Mouse (Mus musculus): ENCODE results near the gene 2900026A02Rik.

The 2900026A02Rik gene

DNA sequence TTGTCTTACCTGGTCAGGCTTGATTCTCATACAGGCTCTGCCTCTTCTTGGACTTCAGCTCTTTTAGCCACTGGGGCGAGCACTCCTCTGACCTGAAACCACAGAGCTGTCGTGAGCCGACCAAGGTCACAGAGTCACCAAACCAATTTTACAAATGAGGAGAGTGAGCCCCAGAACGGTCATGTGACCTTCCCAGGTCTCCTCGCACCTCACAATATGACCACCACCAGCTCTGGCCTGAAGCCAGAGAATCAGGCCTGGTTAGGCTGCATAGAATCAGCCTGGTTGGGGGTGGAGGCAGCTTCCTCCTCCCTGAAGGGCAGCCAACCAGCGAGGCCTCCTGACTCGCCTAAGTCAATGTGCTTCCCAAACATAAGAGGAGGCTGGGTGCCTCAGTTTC is 128.6 kb downstream of the 2900026A02Rik start:
- no peak for DNase-seq (ENCODE audit: low spot score)

- DNase-seq (ENCODE audit: low spot score), result no peak
Measured at GRCm38 (mm10) chr5:113091162-113091561, 129.9 kb downstream of the 2900026A02Rik start.

- no peak for DNase-seq (ENCODE audit: low spot score)
Measured at GRCm38 (mm10) chr5:113090750-113091149, 130.3 kb downstream of the 2900026A02Rik start.

- no peak for DNase-seq (ENCODE audit: low spot score)
Measured at GRCm38 (mm10) chr5:113090077-113090690, 130.9 kb downstream of the 2900026A02Rik start.

- DNase-seq (ENCODE audit: low spot score), result no peak
Measured at GRCm38 (mm10) chr5:113087465-113087864, 133.6 kb downstream of the 2900026A02Rik start.

GRCm38 (mm10) chr5:113086990-113087389 is 134.0 kb downstream of the 2900026A02Rik start:
- DNase-seq (ENCODE audit: low spot score), result no peak

- DNase-seq (ENCODE audit: low spot score), result no peak
Measured at GRCm38 (mm10) chr5:113086439-113086838, 134.6 kb downstream of the 2900026A02Rik start.

- no peak for DNase-seq (ENCODE audit: low spot score)
Measured at GRCm38 (mm10) chr5:113085931-113086330, 135.1 kb downstream of the 2900026A02Rik start.

DNA sequence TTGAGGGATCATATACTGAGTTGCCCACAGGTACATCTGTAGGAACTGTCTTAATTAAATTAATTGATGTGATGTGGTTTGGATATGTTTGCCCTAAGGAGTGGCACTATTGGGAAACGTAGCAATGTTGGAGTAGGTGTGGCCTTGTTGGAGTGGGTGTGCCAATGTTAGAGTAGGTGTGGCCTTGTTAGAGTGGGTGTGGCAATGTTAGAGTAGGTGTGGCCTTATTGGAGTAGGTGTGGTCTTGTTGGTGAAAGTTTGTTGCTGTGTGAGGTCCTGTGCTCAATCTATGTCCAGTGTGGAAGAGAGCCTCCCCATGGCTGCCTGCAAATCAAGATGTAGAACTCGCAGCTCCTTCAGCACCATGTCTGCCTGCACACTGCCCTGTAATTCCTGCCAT is 136.7 kb downstream of the 2900026A02Rik start:
- DNase-seq (ENCODE audit: low spot score), result no peak

DNA sequence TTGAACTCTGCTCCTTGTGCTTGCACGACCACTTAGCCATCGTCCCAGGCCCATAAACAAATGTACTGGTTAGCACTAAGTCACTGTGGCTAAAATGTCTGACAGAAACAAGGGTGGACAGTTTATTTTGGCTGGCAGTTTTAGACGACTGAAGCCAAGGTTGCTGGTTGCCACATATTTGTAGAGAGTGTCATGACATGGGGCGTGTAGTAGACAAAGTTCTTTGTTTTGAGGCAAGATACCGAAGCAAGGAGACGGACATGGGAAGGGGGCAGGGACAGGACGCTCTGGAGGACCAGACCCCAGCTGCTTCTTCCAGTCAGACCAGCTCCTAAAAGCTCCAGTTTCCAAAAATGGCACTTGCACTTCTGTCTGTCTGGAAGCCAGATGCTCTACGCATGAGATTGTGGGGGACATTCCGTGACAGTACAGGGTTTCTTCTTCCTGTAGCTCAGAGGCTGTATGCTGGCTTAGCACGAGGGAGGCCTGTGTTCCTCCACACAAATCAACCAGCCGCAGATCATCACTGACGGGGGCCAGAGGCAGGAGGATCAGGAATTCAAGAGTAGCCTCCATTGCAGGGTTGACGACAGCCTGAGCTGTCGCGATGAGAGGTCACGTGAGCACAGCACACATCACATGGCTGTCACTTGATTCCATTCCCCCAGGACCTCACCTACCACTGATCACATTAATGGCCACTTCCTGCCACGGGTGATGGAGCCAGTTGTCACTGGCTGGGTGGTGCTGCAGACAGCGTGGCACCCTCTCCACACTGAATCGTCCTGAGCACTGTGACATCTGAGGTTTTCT is 138.5 kb downstream of the 2900026A02Rik start:
- DNase-seq (ENCODE audit: low spot score), result no peak

DNA sequence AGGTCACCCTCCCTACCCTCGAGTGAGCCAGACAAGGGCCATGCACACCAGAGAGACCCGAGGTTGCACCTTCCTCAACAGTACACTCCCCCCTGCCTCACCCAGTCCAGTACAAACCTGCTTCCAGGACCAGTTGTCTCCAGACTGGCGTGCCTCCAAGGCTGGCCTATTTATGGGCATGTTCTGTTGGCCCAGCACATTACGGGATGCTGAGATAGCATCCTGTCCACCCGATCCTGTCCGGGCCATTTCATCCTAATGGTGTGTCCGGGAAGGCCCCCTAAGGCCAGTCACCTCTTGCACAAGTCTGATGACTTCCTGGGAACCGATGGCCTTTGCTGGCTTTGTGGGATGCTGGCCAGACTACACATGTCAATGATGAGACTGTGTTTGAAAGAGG is 139.6 kb downstream of the 2900026A02Rik start, which contains the start of gene Crybb3:
Gene Crybb3, minus strand, starts transcription at position 146 of the 400 bp plus-strand sequence.
- no peak for DNase-seq (ENCODE audit: low spot score)

GRCm38 (mm10) chr5:113081020-113081419 is 140.0 kb downstream of the 2900026A02Rik start:
- DNase-seq (ENCODE audit: low spot score), result no peak

DNA sequence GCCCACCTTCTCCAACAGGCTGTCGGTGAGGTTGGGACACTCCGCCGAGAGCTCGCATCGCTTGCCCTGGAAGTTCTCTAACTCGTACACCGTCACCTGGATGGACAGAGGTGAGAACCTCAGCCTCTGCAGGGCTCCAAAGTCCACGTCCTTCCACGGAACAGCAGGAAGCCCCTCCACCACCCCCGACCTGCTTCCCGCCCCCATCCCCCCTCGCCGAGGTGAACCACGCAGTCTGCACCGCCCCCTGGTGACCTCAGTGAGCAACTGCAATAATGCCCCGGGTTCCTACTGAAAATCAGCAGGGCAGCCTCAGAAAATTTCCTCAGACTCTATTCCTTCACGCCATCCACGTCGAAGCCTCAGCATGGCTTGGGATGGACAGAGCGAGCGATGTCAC is 141.3 kb downstream of the 2900026A02Rik start:
- no peak for DNase-seq (ENCODE audit: low spot score)

DNA sequence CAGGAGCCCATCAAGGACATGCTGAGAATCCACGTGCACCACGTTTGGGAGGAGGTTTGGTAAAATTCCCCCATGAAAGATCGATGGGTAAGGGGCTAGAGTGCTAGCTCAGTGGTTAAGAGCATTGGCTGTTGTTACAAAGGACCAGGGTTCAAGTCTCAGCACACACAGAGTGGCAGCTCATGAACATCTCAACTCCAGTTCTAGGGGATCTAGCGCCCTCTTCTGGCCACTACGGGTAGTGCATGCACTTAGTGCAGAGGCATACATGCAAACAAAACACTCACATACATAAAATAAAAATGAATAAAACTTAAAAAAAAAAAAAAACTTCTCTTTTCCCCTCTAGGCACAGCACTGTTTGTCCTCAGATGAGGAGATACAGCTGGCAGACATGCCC is 142.3 kb downstream of the 2900026A02Rik start:
- DNase-seq (ENCODE audit: low spot score), result no peak

DNA sequence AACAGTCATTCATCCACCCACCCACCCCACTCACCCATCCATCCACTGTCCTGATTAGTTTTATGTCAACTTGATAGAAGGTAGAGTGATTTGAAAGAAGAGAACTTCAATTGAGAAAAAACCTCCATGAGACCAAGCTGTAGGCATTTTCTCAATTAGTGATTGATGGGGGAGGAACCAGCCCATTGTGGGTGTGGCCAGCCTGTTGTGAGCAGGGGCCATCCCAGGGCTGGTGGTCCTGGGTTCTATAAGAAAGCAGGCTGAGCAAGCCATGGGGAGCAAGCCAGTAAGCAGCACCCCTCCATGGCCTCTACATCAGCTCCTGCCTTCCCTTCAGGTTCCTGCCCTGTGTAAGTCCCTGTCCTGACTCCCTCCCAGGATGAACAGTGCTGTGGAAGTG is 151.0 kb downstream of the 2900026A02Rik start, which contains the start of gene Crybb2:
Gene Crybb2, minus strand, starts transcription at position 101 of the 400 bp plus-strand sequence.
- DNase-seq (ENCODE audit: low spot score), result no peak

GRCm38 (mm10) chr5:113054308-113054707 is 166.7 kb downstream of the 2900026A02Rik start:
- no peak for DNase-seq (ENCODE audit: low spot score)

GRCm38 (mm10) chr5:113050581-113051185 is 170.4 kb downstream of the 2900026A02Rik start:
- no peak for DNase-seq (ENCODE audit: low spot score)

DNA sequence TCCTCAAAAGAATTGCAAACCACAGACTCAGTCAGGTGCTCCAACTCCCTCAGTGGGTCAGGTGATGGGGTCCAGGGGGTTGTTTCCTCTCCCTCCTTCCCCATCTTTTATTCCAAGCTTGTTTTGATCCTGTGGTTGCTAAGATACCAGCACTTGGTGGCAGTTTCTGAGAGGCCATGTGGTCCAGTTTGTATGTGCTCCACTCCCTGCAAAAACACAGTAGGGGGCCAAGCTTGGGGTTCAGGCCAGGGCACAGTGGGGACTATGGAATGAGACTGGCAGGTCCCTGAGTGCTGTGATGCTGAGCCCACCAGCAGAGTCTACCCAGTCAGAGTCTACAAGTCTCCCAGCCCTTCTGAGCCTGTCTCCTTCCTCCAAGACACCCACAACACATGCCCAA is 171.2 kb downstream of the 2900026A02Rik start:
- no peak for DNase-seq (ENCODE audit: low spot score)

DNA sequence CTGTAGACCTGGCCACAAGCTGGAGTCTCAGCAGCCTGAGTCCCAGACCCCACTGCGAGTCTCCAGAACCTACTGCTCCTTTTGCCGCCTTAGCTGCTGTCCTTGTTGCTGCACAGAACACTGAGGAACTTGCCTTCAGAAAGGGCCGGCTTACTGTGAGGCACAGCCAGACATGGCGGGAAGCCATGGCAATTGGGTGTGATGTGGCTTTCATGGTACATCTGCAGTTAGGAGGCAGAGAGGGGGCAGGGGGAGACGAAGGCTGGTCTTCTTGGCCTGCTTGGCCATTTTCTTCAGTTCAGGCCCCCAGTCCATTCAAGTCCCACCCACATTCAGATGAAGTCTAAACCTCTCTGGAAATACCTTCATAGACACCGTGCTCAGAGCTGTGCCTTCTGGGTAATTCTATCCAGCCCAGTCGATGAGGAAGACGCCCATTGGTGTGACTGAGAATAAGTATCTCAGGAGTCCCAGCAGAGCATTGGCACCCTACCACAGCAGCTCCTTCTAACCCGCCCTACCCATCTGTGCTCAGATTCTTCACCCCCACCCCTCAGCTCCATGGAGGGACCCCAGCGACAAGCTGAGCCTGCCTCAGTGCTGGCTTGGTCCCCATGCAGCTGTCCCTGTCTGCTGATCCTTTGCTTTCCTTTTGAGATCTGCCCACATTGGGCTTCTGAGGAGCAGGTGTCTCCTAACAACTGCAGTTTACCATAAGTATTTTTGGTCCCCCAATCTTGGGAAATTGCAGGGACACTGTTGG is 175.3 kb downstream of the 2900026A02Rik start:
- no peak for DNase-seq (ENCODE audit: low spot score)

GRCm38 (mm10) chr5:113043531-113043930 is 177.5 kb downstream of the 2900026A02Rik start:
- no peak for DNase-seq (ENCODE audit: low spot score)

DNA sequence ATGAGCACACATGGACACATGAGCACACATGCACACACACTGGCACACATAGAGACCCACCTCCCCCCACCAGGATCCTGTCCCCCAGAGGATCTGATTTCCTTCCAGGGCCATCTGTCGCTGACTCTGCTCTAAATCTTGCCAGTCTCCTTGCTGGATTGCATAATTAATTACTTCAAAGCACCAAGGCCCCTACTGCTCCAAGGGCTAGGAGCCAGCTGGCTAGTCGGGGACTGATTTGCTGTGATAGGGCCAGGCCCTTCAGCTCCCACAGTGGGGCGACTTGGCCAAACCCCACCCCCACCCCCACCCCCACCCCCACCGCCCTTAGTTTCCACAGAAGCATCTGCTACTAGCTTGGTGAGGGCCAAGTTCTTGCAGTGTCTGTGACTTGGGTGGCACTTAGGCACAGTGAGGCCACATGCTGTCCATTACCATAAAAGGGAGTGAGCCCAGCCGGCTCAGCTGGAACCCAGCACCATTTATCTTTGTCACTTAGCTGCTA is 179.4 kb downstream of the 2900026A02Rik start:
- no peak for DNase-seq (ENCODE audit: low spot score)

GRCm38 (mm10) chr5:113040776-113041175 is 180.3 kb downstream of the 2900026A02Rik start:
- no peak for DNase-seq (ENCODE audit: low spot score)

Measured in spleen, adult 12 weeks (tissue).